Mouse (Mus musculus) megakaryocyte, embryonic 14.5 days (primary cell): ENCODE measurements around the gene Olfr159.

Experiments
- FLI1 ChIP-seq: IDR thresholded peaks from 2 replicates; pipeline ENCODE4 v1.6.1; 2012; ENCODE audit warnings: low read length, inconsistent platforms, mixed read lengths
- GATA1 ChIP-seq: IDR thresholded peaks from 3 replicates; pipeline ENCODE4 v1.6.1; 2012; ENCODE audit warnings: mixed read lengths, low read length, inconsistent platforms, borderline replicate concordance

DNA sequence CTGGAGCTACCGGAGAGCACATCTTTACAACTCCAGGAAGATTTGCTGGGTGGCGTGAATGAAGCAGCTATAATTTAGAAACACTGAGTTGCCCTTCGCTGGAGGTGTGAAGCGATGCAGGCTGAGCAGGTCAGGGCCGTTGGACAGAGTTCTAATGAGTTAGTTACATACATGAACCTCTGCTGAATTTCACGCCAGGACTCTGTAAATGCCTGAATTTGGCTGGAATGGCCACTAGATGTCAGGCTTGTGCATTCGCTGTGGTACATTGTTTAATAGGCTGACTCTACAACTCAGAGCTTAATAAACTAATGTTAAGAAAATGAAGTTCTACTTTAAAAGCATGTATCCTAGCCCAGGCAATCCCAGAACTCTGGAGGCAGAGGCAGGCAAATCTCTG lies 7.4 kb downstream of the Olfr159 start:
- no peak for TF ChIP-seq GATA1
- TF ChIP-seq FLI1: no peak
